Mouse (Mus musculus) lung, postnatal 0 days (tissue): ENCODE data around the gene Zdhhc21.

Source experiments
- CTCF ChIP-seq: IDR thresholded peaks from 2 replicates; pipeline ENCODE4 v1.5.1; 2016; ENCODE audit warnings: antibody characterized with exemption, mild to moderate bottlenecking
- EP300 ChIP-seq: IDR thresholded peaks from 2 replicates; pipeline ENCODE4 v1.6.1; 2016; ENCODE audit warnings: antibody characterized with exemption, mild to moderate bottlenecking, control low read depth

DNA sequence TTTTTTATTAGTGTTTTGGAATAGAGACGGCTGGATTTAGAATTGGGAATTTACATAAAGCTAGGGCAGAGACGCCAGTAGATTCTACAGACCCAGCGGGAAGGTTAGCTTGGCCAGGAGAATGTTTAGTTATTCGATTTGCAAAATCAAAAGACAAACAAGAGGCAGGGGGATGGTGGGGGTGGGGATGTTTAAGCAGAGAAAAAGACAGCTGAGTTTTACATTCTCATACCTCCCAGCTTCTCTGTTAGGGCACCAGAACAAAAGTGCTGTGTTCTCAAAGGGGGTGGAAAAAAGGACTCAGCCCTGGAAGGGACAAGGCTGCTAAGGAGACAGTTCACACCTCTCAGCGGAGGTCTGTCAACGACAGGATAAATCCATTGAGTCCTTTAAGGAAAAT is 12.4 kb upstream of the Zdhhc21 start:
- TF ChIP-seq CTCF, result no peak
- TF ChIP-seq EP300, result no peak
